Mouse (Mus musculus): ENCODE data around the gene Itpr1. TPM values are rescaled to one million over a fixed set of nuclear protein-coding genes. Genes with fewer than 3 reads are reported as not detected.

The Itpr1 gene
- polyA plus RNA-seq, 1 experiment from 2014 or later = 7.3 TPM

DNA sequence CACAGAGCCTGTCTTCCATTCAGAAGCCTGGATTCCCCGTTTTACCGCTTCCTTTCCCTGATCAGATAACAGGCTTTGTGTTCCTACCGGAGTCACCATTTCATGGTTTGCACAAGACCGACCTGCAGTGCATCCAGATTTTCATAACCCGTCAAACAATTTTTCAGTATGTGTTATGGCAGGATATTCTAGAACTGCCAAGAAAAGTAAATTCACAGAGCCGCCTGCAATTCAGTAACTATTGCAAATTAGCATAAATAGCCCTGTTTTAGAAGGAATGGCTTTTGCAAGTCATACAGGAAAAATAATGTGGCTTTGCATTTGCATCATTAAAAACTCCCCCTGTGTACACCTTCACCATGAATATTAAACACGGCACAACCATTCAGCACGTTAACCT is 379.3 kb downstream of the Itpr1 start:
- no peaks in the 10 kb centered on the region for H3K79me2 ChIP-seq (ENCODE audit: inconsistent target)
- H3K27ac ChIP-seq = no peak overlapping the region
- no peaks in the 10 kb centered on the region for H3K36me3 ChIP-seq (ENCODE audit: inconsistent target)
- no peak overlapping the region for H3K4me3 ChIP-seq (ENCODE audit: inconsistent target)
- 90% methylated on average over 8 of the region's 8 CpGs for WGBS (ENCODE audit: missing documents)

DNA sequence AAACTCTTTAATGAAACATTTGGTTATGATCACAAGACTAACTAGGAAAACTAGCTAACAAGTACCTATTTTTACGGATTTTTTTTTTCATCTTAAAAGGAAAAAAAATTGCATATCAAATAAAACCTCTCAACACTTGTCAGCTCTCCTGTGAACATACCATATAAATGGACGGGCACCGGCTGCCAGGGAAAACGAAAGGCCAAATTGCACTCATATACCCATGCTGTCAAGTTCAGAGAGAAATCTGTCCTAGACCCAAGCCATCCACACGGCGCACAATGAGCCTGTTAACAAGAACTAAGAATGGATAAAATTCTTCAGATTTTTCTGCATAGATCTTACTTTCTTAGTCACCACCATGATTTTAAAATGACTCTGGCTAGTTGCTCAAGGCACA is 379.7 kb downstream of the Itpr1 start:
- H3K36me3 ChIP-seq (ENCODE audit: inconsistent target) = no peaks in the 10 kb centered on the region
- H3K4me3 ChIP-seq (ENCODE audit: inconsistent target) = no peak overlapping the region
- WGBS (ENCODE audit: missing documents) = 95% methylated on average over 6 of the region's 6 CpGs
- H3K27ac ChIP-seq = no peak overlapping the region
- H3K79me2 ChIP-seq (ENCODE audit: inconsistent target) = no peaks in the 10 kb centered on the region

DNA sequence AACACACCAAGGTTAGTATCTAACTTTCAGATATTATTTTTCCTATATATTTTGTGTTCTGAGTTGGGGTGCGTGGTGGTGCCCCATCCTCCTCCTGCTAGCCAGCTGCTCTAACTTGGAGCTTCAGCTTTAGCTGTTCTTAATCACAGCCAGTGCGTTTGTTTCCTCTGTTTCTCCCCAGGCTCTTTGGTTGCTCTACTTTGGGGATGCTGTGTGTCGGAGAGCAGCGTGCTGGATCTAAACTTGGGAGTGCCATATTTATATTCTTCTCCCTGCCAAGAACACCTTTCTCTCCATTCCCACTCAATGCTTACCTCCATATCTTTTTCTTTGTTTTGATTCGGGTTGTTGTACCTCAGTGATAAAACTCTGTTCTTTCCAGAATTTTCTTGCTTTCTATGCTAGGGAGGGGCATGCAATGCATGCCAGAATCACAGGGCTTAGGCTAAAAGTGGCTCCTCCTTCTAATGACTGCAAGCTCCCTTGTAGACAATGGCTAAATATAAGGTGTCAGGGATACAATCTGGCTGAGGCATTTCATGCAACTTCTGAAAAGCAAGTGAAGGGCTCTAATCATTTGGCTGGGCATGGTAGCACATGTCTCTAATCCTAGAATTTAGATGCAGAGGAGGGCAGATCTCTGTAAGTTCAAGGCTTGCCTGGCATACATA is 381.4 kb downstream of the Itpr1 start:
- Histone ChIP-seq H3K36me3 (ENCODE audit: inconsistent target) (no peaks in the 10 kb centered on the region), H3K4me3 (ENCODE audit: inconsistent target) (no peak overlapping the region)
- WGBS (ENCODE audit: missing documents) = 95% methylated on average over 5 of the region's 5 CpGs

DNA sequence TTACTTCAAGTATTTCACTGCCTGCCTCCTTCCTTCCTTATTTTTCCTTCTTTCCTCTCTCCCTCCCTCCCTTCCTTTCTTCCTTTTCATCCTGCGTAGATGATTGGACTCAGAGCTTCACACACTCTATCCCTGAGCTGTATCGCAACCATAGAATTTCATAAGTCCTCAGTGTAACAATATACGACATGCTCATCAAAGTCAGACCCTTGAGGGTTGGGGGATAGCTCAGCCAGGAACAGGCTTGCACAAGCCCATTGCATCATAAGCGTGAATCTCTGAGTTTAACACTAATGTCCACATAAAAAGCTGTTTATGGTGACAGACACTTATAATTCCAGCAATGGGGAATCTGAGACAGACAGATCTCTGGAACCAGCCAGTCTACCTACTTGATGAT is 385.8 kb downstream of the Itpr1 start:
- 41% methylated on average over 4 of the region's 4 CpGs for WGBS (ENCODE audit: missing documents)
- Histone ChIP-seq H3K4me3 (ENCODE audit: inconsistent target) (no peak overlapping the region), H3K27ac (no peak overlapping the region), H3K79me2 (ENCODE audit: inconsistent target) (no peaks in the 10 kb centered on the region), H3K36me3 (ENCODE audit: inconsistent target) (no peaks in the 10 kb centered on the region)

More for the DNA sequence above, 381.4 kb downstream of the Itpr1 start:
- Histone ChIP-seq H3K79me2 (ENCODE audit: inconsistent target) (no peaks in the 10 kb centered on the region), H3K27ac (no peak overlapping the region)

DNA sequence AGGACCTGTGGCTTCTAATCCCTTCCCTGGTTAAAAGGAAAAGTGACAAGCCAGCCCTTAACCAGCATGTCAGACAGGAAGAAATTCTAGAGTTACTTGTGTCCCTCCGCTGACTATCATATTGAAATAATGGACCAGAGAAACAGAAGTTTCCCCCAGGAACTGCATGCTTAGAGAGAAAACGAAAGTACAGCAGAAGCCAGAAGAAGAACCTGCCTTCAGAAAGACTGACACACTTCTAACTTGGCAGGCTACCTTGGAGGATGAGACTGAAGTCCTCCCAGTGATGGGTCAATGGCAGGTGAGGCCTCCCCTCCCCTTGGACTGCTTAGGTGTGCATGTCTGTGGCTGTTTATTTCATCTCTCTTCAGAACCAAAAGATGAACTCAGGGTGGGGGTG is 386.4 kb downstream of the Itpr1 start:
- WGBS (ENCODE audit: missing documents) = 25% methylated on average over 2 of the region's 2 CpGs
- H3K36me3 ChIP-seq (ENCODE audit: inconsistent target) = no peaks in the 10 kb centered on the region
- H3K4me3 ChIP-seq (ENCODE audit: inconsistent target) = no peak overlapping the region
- no peaks in the 10 kb centered on the region for H3K79me2 ChIP-seq (ENCODE audit: inconsistent target)
- no peak overlapping the region for H3K27ac ChIP-seq

Other genes starting within 250 kb of the Itpr1 start
- 2.0 to 4.6 TPM (median 3.5 TPM) in 3 replicates for gene Setmar, start 148.1 kb upstream of the Itpr1 start, polyA plus RNA-seq (2018)
- gene Sumf1, start 27.5 kb upstream of the Itpr1 start, polyA plus RNA-seq (2018) = 81.7 to 115 TPM (median 90.0 TPM) in 3 replicates

Data from macrophage (primary cell).